Mouse (Mus musculus) frontal cortex, postnatal 14 days (tissue): ENCODE measurements at regions not wholly inside any gene's neighbourhood (a gene's known extent, or its start where the extent isn't known, plus 50 kb on each side); places are given as distances from the start of the nearest gene placed in this dataset.

Experiments used
- DNase-seq, 2 experiments: peaks; one replicate each; pipeline ENCODE4 v3.0.0; 2022; ENCODE audit warnings: low spot score in 2 of 2

DNA sequence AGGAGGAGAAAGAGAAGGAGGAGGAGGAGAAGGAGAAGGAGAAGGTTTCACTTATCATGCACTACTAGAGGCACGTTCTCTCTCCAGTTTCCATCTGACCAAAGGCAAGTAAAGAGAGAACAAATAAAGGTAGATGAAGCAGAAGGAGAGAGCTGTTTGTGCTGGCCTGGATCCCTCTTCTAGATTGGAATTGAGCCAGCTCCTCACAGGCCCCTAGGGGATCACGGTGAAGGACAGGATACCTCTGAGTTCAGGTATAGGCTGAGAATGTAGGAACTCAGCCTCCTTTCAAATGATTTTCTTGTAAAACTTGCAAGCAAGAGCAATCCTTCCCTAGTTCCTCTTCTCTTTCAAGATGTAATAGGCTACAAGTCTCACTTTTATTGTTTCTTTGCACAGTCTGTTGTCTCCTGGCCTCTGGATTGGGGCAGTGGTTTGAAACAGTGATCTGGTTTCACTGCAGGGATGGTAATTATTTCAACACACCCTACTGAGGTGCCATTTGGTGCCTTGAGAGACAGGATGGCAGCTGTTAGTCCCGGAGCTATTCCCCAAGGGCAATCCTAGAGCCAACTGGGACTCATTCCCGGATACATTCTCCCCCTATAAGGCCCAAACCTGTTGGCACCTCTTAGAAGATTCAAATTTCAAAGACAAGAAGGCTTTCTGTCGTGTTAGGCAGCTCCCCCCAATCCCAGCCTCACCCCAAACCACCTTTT, 134.8 kb downstream of the Gm9817 start:
- DNase-seq, result no peak

DNA sequence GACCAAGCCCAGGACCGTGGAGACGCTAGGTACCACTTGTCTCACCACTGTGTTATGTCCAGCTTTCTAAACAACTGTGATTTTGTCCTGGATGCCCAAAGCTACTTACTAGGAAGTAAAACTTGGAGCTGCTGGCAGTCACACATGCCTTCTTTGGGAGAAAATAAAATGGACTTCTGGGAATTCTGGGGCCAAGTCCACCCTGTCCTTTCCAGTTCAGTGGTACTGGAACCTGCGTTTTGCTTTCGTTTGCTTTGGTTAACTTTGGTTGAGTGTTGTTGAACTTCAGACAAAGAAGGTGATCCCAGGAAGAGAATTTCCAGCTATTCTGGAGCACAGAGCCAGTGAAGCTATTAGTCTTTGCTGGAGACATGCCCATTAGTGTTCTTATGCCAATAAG, 139.8 kb downstream of the Gm9817 start:
- no peak for DNase-seq

DNA sequence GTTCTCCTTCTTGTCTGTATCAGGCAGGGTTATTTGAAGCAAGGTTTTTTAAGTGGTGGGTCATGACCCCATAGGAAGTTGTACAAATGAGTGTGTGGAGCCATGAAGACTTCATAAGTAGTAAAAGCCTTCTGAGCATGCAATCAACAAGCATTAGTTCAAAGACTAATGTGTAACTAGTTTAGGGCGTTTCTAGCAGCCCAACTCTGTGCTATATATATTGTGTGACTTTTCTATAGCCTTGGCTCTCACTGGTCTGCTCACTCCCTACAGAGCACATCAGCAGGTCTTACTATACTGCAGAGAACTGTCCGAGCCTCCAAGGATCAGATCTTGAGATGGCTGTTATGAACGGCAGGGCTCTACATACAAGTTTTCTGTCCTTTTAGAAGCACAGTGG, 141.2 kb downstream of the Gm9817 start:
- no peak for DNase-seq

DNA sequence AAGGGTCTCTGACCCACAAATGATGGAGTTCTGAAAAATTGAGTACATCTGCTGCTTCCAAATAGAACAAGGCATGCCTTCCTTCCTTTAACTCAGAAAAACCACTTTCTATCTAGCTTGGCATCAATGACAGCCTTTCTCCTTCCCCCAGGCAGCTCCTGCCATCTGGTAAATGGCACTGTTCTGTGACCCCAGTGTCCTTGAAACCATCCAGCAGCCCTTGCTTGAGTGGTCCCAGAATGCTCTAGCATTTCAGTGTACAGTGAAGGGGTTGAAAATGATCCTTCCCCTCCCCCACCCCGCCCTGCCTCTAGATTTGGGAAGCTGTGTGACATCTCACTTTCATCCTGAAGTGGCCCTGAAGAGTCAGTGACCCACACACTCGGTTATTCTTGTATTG, 152.3 kb downstream of the Gm9817 start:
- DNase-seq, result no peak

DNA sequence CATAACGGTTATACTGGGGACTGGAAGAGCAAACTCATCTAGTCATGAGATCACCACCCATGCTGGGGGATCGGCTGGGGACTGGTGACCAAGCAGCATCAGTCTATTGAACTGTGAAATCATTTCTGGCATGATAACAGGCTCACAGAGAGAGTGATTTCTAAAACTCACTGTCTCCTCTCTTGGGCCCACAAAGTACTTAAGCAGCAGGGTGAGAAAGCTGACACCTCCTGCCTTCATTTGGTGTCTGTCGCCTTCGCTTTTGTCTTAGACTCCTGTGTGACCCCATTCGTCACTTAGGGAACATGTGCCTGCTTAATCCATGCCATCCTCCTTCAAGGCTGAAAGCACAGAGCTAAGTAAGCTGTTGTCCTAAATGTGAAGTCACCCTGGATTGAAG, 154.3 kb upstream of the Mylip start:
- no peak for DNase-seq

DNA sequence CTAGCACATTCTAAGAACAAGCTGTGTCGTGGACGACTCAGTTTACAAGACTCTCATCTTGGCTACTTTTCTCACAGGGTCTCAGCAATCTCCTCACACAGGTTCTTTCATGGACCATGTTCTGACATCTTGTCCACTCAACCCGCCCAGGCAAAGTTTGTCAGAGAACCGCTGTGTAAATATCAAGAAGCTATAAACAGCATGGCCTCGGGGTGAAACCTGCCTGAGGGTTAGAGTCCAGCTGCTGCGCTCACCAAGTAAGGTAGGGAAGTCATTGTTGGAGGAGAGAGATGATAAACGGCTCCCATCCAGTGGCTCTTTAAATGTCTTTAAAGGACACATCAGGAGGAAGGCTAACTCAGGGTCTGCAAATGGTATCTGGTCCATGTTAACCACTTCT, 151.3 kb upstream of the Mylip start:
- DNase-seq, result no peak

DNA sequence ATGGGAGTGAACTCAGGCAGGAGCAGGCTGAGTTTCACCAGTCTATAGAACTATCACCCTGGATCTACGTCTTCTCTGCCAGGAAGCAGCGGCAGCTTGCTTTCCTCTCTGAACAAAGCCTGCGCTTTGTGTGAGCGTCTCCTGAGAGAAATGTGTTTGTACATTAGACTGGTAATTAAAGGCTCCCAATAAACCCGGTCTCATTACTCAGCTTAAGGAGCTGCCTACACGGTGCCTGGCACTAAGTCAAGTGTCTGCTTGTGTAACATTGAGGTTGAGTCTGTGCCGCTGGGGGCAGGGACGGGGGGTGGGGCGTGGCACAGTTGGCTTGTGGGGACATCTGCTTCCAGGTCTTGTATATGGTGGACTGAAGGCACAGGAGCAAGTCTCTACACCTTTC, 150.4 kb upstream of the Mylip start:
- DNase-seq, result peak in 1 of 2 experiments; percentile 10

DNA sequence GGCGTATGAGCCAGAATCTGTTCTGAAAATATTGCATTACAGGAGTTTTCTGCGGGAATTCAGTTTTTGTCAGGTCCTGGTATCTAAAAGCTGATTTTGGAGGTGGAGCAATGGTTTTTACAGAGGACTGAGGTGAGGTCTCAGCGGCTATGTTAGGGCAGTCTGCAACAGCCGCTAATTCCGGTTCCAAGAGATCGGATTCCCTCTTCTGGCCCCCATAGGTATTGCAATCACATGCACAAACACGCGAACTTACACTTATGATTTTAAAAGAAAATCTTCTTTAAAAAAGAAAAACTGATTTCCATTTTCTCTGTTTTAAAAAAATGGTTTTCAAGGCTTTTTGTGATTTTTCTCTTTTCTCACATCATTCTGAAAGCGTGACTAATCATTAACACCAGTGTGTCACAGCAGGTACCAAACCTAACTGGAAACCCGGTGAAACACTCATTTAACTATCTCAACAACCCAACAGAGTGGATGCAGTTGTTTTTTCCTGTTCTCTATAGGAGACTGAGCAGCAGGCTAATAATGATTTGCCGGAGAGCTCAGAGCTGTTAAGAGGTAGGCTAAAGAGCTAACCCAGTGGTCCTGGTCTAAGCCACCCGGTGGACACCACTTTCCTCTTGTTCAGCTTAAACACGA, 149.4 kb upstream of the Mylip start:
- DNase-seq, result no peak

DNA sequence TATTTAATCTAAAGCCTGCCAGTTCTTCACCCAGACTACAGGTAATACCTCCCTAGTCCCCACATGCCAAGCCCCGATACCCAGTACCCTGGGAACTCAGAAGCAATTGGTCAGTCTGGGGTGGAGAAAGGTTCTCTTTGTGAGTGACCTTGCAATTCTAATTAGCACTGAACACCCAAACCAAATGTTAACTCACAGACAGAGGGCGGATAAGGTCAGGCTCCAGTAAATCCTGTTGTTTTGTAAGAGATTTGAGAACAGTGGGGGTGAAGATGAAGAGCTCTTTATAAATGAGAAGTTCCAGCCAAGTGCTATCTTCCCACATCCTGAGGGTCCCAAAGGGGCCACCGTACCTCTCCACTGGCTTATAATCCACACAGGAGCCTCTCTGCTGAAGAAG, 147.3 kb upstream of the Mylip start:
- DNase-seq, result no peak

DNA sequence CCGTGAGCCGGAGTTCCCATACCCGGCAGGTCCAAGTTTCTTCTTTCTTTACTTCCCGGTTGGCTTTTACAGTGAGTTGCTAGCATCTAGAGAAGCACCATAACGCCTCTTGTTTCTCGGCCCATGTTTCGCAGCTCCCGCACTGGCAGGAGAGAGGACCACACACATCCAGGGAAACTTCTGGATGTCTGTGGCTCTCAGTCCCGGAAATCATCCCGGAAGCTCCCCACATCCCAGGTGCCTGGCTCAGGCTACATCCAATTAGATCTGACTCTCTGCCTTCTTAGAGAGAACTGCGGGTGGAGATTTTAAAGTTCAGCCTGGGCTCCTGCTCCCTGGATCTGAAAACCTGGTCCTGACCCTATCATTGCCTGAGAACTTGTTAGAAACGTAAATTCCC, 146.8 kb upstream of the Mylip start:
- DNase-seq, result no peak

DNA sequence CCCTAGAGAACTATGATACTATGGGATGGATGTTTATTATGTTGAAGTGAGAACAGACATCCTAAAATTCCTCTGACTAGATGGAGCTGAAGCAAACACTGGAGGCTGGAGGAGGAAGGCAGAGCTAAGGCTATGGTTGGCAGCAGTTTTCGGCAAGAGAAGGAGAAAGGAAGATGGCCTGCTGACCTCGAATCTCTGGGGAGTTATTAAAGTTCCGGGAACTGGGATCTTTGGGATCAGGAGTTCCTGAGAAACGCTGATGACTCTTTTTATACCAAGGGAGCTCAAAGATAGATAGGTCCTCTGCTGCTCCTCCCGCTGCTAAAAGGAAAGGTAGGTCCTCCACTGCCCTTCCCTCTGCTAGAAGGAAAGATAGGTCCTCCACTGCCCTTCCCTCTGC, 143.9 kb upstream of the Mylip start:
- DNase-seq, result no peak

DNA sequence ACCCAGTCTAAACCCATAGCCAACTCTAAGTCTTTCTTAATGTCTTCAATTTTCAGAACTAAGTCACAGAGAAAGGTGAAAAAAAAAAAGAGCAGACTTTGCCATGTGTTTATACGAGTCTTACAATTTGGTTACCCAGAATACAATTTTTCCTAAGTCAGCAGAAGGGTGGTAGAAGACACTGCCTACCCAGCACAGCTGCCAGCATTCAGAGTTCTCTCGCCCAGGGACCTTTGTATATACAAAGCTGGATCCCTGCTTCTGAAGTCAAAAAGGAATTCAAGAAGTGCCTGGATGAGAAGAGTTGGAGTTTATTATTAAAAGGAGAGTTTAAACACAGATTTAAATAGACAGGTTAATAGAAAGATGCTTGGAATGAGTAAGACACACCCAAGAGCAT, 143.2 kb upstream of the Mylip start:
- no peak for DNase-seq

DNA sequence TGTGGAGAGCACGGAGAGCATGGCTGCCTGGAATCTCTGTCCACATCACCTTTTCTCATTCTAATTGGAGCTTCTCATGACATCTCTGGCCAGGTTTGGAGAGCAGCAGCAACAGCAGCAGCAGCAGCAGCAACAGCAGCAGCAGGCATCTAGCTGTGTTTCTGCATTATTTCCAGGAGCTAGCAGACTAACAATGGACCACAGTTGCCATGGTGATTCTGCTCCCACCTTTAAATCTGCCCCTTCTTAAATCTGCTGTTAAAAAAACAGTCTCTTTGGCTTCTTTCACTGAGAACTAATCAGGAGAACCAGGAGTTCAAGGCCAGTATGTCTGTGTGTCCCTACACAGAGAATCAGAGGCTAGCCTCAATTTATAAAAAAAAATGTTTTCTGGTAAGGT, 139.5 kb upstream of the Mylip start:
- DNase-seq, result no peak

DNA sequence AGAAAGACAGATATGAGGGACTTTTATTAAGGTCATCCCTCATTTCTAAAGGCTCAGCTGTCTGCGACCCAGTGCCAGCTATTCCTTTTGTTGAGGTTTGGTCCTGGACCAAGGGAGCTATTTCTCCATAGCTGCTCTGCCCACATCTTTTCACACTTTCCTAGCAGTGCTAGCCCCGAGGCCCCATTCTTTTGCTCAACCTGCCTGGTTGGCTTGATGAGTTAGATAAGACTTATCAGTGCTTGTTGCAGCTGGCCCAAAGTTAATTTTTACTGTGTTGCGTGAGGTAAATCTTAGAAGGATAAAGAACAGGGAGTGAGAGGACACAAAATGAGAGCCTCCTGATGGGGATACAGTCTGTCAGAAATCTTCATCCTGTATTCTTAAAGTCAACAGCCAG, 138.5 kb upstream of the Mylip start:
- no peak for DNase-seq

DNA sequence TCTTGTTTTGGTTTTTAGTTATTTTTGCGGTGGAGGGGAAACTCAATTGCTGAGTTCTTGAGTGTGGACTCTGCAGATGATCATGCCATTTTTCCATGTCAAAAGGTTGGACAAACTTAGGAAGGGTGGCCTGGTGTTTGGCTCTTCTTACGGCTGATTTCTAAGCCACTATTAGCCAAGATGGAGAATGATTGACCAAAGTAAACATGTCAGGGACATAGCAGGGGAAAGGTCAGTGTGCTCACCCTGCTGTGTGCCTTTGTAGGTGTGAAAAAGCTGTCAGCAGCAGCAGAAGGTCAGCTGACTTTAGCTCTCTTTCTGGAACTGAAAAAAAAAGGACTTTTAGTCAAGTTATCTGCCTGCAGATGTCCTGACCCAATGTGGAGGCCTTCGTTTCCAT, 137.4 kb upstream of the Mylip start:
- no peak for DNase-seq

DNA sequence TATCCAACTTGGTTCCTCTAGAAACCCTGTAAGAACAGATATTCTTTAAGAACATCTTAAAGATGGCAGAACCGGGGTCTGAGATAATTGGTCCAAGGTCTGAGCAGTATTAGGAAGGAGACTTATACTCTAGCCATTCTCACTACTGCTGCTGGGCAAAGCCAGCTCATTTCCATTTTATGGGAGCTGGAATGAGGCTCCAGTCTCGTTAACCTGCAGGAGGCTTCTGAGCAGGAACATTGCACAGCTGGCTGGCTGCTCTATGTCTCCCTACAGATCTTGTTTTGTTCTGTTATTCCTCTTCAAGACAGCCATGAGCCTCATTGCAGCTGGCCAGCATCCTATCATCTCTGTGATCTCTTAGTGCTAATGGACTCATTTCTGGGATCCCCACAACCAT, 136.3 kb upstream of the Mylip start:
- no peak for DNase-seq

DNA sequence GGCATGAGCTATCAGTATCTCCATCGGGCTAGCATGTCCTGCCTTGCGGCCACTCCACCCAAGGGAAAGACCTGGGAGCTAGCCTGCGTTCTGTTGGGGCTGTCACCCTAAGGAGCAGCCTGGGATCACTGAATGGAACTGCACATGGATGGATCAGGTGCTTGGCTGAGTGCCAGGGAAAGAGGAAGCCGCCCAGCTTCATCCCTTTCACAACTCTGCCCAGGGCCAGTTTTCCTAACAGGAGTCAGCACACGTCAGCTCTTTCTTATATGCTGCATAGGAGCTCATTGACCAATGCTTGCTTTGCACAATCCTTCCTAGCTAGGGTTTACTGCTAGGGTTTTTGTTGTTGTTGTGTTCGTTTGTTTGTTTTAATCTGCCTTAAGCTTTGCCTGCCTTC, 134.3 kb upstream of the Mylip start:
- DNase-seq, result no peak

DNA sequence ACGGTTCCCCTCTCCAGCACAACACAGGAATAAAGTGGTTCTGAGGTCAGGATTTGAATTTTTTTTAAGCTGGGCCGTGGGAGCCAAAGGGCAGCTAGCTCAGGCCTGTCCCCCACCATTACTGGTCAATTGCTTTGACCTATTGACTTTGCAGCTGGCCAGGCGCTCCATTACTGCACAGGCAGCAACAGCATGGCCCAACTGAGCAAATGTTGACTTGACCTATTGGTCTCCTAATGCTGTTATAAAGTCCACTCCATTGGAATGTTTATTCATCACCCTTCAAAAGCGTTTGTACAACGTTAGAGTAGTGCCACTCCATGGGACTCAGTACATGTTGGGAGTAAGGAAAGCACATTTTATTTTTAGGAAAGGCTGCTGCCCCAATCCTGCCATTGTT, 127.5 kb upstream of the Mylip start:
- DNase-seq, result no peak

DNA sequence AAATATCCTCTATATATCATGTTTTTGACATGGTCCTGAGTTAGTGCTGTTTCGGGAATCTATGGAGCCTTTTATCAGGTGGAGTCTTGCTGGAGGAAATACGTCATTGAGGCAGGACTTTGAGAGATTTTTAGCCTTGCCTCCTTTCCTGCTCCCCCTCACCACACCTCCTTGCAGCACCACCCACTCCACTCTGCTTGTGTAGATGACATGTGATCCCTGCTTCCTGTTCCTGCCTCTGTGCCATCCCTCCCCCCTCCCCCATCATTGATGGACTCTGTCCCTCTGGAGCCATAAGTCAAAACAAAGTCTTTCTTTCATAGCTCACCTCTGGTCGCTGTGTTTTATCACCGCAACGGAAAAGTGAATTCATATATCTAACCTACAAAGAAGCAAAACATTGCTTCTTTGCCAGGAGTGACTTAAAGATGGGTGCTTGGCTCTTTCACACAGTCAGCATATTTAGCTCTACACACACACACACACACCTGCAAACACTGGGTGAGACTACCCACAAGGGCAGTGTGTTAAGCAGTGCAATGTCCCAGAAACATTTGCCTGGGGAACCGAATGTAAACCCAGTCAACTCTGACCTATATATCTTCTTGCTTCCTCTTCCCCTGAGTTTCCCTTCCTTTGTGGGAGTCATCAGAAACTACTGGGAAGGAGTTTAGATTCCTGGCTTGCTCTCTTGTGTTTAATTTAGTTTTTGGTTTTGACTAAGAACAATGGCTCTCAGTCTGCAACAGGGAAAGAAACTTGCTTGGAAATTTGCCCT, 123.1 kb upstream of the Mylip start:
- DNase-seq, result no peak

DNA sequence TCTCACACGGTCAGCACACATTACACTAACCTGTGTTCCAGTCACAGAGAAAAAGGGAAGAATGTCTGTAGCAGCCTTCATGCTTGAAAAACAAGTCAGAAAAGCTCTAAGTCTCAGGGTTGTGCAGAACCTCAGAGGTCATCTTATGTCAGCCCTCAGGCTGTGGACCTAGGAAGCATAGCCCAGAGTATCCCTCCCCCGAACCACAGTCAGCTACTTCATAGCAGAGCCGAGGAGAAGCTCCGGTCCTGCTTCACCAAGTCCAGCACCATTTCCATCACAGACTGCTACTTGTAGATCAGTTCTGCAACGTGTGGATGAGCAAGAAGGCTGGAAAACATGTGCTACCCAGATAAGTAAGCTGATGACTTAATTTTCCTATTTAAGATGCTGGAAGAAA, 122.1 kb upstream of the Mylip start:
- DNase-seq, result no peak

DNA sequence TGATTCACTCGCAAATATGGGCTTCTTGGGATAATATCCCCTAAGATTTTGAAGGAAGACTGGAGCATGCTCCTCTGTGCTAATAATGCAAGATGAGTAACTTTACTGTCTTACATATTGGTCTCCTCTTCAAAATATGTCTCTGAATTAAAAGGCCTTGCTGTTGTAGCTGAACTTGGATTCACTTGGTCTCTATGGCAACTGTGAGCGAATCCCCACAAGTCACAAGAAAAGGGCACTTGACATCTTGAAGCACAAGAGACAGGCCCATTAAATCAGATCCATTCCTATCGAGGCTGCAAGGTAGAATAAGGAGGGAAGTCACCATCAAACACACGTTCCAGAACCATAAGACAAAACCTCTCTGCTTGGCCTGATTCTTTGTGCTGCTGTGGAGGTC, 121.6 kb upstream of the Mylip start:
- no peak for DNase-seq

DNA sequence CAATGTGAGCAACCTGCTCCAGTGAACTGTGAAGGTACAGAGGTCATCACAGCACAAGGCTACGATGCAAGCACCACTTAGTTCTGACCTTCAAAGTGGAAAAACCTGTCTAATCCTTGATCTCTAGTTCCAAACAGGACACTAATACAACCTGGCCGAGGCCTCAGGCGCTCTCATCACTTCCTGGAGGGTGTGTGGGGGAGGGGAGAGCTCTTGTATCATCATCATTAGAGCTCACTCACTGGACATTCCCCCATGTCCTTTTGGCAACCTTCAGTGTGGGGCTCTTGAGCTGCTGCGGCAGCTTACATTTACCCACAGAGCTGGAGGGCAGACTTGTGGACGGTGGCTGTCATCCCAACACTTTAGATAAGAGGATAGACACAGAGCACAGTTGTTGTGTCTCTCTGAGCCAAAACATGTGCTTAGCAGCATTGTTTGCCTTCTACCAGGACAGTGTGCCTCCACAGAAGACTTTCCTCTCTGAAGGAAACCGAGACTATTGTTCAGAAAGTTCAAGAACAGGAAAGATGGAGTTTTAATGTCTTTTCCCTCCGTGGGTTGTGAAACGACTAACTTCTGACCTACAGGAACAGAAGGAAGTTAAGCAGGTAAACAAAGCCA, 115.2 kb upstream of the Mylip start:
- DNase-seq, result no peak

DNA sequence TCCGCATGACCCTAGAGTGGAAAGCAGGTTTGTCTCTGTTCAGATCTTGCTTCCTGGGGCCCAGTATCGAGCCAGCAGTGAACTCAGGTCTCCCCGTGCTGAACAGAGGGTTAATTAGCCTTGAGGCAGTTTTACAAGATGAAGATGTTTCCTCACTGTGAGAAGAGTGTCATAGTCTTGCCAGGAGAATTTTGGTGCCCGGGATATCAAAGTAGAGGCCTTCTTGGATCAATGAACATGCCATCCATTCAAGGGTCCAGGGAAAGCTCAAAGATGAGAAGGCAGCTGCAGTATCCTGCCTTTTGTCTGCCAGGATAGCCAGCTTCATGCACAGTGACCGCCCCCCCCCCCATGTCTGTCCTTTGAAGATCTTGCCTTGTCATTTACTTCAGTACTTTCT, 114.2 kb upstream of the Mylip start:
- DNase-seq, result no peak
